Mouse (Mus musculus): ENCODE measurements around the gene Lor.

GRCm38 (mm10) chr3:92120902-92121301, 38.0 kb upstream of the Lor start:
- TF ChIP-seq CTCF (IDR thresholded peaks at IDR 0.05) (no peak), EP300 (IDR thresholded peaks at IDR 0.05) (no peak)
